Mouse (Mus musculus) kidney, adult 2 months (tissue): ENCODE results near the gene Anpep. TPM values are rescaled to one million over a fixed set of nuclear protein-coding genes. Genes with fewer than 3 reads are reported as not detected.

Source experiments
- DNase-seq: peaks from one replicate; pipeline ENCODE4 v3.0.0; 2021
- H3K27ac ChIP-seq: fragments of 200-500 bp; 2 replicates; pipeline ENCODE4 v1.5.1; 2012; ENCODE audit warnings: low read depth, low read length, control low read depth, inconsistent platforms; ENCODE audit not compliant: insufficient read depth
- H3K27me3 ChIP-seq: fragments of 200-500 bp; replicated peaks from 2 replicates; pipeline ENCODE4 v1.6.1; 2012; ENCODE audit warnings: mild to moderate bottlenecking, moderate library complexity, low read length, inconsistent platforms; ENCODE audit not compliant: control insufficient read depth, insufficient read depth
- H3K36me3 ChIP-seq: fragments of 200-500 bp; 2 replicates; pipeline ENCODE4 v1.6.1; 2012; ENCODE audit warnings: mild to moderate bottlenecking, moderate library complexity, low read length, inconsistent platforms; ENCODE audit not compliant: control insufficient read depth, insufficient read depth
- H3K4me1 ChIP-seq: fragments of 200-500 bp; 2 replicates; pipeline ENCODE4 v1.6.1; 2011; ENCODE audit warnings: low read length; ENCODE audit not compliant: control insufficient read depth, insufficient read depth
- H3K4me3 ChIP-seq: fragments of 200-500 bp; 2 replicates; pipeline ENCODE4 v1.5.1; 2011; ENCODE audit warnings: mild to moderate bottlenecking, low read depth, low read length, control low read depth; ENCODE audit not compliant: insufficient read depth
- CTCF ChIP-seq: fragments of 200-500 bp; conservative IDR thresholded peaks from 2 replicates; pipeline ENCODE4 v1.5.1; 2011; ENCODE audit warnings: low read depth, mild to moderate bottlenecking, control low read depth, low read length, moderate library complexity, mixed read lengths; ENCODE audit not compliant: insufficient read depth, insufficient read length
- POLR2A ChIP-seq: fragments of 200-500 bp; IDR thresholded peaks from one replicate; pipeline ENCODE4 v1.6.1; 2011; ENCODE audit warnings: low read depth, low read length, control low read depth
- WGBS: fragments of 180-500 bp; shearing (Covaris S2); methylation state at CpG from one replicate; pipeline ENCODE4 v1.1.7; 2018; 5-methylcytosine and 5-hydroxymethylcytosine counted together
- polyA plus RNA-seq: library from polyadenylated mRNA; depleted of rRNA; stranded (reverse); fragments of >200 nt; gene quantifications from 2 replicates; pipeline ENCODE4 v1.2.3, GENCODE M21; 2012

The Anpep gene
- polyA plus RNA-seq, 1 experiment = 175 TPM

DNA sequence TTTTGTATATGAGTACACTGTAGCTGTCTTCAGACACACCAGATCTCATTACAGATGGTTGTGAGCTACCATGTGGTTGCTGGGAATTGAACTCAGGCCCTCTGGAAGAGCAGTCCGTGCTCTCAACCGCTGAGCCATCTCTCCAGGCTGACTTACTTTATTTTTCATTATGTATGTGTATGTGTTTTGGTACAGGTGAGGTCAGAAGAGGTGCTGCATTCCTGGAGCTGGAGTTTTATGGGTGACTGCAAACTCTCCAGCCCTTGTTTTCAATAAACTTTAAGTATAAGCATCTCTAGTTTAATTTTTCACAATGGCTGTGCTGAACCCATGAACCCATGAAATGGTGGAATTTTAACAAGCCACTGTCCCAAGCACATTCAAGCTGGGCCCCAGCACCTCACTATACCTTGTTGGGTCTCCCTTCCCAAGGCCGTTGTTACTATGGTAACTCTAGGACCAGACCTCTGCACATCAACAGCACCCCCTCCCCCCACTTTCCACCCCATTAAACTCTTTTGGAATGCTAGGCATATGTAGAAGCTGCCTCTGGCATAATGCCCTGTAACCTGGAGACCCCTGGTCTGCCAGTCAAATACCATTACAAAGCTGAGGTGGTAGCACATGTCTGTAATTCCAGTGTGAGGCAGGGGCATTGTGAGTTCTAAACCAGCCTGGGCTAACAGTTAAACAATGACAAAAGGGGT is 5.6 kb upstream of the Anpep start:
- 43% methylated on average over 3 of the region's 3 CpGs for WGBS
- DNase-seq = peak; percentile 47
- Histone ChIP-seq H3K27ac (no peak overlapping the region), H3K4me1 (no peaks in the 10 kb centered on the region), H3K27me3 (no peaks in the 10 kb centered on the region), H3K4me3 (no peak overlapping the region), H3K36me3 (no peaks in the 10 kb centered on the region)
- TF ChIP-seq CTCF = no peak
- no peak for TF ChIP-seq POLR2A

GRCm38 (mm10) chr7:79861794-79862193 is 935 bp upstream of the Anpep start:
- 96% methylated on average over 8 of the region's 8 CpGs for WGBS
- no peak overlapping the region for H3K4me3 ChIP-seq
- no peaks in the 10 kb centered on the region for H3K36me3 ChIP-seq
- no peaks in the 10 kb centered on the region for H3K4me1 ChIP-seq
- DNase-seq = no peak
- TF ChIP-seq POLR2A (no peak), CTCF (no peak)
- H3K27me3 ChIP-seq = no peaks in the 10 kb centered on the region
- H3K27ac ChIP-seq = no peak overlapping the region

DNA sequence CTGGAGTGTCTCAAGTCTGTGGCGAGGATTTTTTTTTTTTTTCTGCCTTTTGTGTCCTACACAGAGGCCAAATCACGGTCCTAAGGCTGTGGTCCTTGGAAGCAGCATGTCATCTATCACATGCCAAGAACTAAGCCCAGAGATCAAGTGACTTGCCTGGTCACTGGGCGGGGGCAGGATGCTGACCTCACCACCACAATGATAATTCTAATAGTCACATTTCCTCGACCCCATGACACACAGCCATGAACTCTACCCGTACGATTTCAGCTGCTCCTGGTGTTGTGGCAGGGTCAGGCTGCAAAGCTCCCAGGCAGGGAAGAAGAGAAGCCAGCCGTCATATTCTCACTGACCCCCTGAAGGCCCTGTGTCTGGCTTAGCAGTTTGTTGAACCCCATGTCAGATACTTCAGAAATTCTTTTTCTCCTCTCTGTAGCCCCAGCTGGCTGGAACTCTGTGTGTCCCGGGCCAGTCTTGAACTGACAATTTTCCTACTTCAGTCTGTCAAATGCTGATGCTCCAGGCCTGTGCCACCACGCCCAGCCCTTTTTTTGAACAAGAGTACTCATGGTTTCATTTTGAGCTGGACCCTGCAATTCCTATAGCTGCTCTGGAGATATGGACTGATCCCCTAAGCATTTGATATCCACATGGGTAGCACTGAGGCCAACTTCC is 1.8 kb downstream of the Anpep start:
- H3K27me3 ChIP-seq = no peaks in the 10 kb centered on the region
- H3K27ac ChIP-seq = no peak overlapping the region
- H3K4me1 ChIP-seq = no peaks in the 10 kb centered on the region
- H3K4me3 ChIP-seq = no peak overlapping the region
- DNase-seq = peak; percentile 20
- TF ChIP-seq CTCF (no peak), POLR2A (no peak)
- 66% methylated on average over 9 of the region's 9 CpGs for WGBS
- H3K36me3 ChIP-seq = no peaks in the 10 kb centered on the region

- H3K4me3 ChIP-seq = no peak overlapping the region
These were observed 2.5 kb downstream of the Anpep start for GRCm38 (mm10) chr7:79858202-79858934.

GRCm38 (mm10) chr7:79856305-79856704 is 4.6 kb downstream of the Anpep start:
- 87% methylated on average over 4 of the region's 4 CpGs for WGBS
- H3K36me3 ChIP-seq = no peaks in the 10 kb centered on the region
- no peak for DNase-seq
- no peak overlapping the region for H3K4me3 ChIP-seq
- H3K27ac ChIP-seq = no peak overlapping the region
- TF ChIP-seq POLR2A = no peak
- no peak for TF ChIP-seq CTCF
- no peaks in the 10 kb centered on the region for H3K27me3 ChIP-seq
- H3K4me1 ChIP-seq = no peaks in the 10 kb centered on the region

More at GRCm38 (mm10) chr7:79858202-79858934, 2.5 kb downstream of the Anpep start:
- no peaks in the 10 kb centered on the region for H3K27me3 ChIP-seq
- H3K36me3 ChIP-seq = no peaks in the 10 kb centered on the region
- no peaks in the 10 kb centered on the region for H3K4me1 ChIP-seq
- no peak overlapping the region for H3K27ac ChIP-seq
- TF ChIP-seq CTCF (no peak), POLR2A (no peak)
- 71% methylated on average over 11 of the region's 11 CpGs for WGBS
- DNase-seq = no peak

DNA sequence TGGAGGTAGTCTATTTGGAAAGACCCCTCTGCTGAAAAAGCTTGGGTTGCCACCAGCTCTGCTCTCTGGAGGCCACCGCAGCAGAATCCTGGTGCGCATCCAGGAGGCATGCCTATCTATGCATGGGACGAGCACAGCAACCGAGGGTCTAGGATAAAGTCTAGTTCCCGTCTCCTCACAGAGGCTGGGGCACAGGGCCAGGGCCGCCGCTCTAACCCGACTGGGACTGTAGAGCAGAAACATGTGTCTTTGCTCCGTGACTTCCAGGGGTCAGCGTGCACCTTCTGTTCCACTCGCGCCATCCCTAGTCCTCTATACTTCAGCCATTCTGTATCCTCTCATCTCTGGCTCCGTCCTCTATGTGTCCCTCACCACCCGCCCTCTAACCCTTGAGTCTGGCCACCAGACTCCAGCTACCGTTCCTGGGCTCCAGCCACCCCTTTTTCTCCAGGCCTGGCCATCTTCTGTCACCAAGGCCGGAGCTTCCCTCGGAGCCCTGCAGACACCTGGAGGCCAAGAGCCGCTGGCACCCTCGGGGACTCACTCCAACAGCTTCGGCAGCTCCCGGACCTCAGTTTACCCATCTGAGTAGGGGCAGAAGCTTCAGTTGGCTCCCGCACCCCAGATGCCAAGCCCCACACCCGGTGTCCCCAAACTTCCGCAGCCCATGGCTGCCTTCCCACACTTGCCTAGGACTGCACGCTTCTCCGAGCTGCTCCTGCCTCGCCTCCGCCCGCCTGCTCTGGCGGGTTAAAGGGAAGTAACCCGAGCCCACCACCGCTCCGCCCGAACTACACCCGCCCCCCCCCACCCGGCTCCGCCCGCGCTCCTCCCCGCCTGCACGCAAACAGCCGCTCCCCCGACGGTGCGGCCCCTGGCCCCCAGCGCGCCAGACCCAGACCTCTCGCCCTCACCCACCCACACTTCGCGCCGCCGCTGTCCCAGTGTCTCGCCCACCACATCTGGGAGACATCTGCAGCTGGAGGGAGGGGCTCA is 13.1 kb downstream of the Anpep start:
- no peak for TF ChIP-seq CTCF
- TF ChIP-seq POLR2A = no peak
- peak overlapping the region; percentile 40 for H3K4me3 ChIP-seq
- H3K4me1 ChIP-seq = peaks cover 6% of the 10 kb centered on the region
- WGBS = 15% methylated on average over 52 of the region's 53 CpGs
- no peaks in the 10 kb centered on the region for H3K36me3 ChIP-seq
- no peaks in the 10 kb centered on the region for H3K27me3 ChIP-seq
- no peak overlapping the region for H3K27ac ChIP-seq
- no peak for DNase-seq
